Mouse (Mus musculus) stomach, postnatal 0 days (tissue): Measurements from ENCODE around the gene Por. TPM values are rescaled to one million over a fixed set of nuclear protein-coding genes. Genes with fewer than 3 reads are reported as not detected.

ENCODE experiments used
- ATAC-seq: fragments of 200-750 bp; cut with Nextera tagmentation; 2 replicates; pipeline ENCODE4 v1.8.0; 2017; ENCODE audit not compliant: low FRiP score, low TSS enrichment
- DNase-seq: peaks from one replicate; pipeline ENCODE4 v3.0.0-alpha.2; 2016; ENCODE audit warnings: low spot score
- H3K27ac ChIP-seq: fragments of 300-500 bp; sonication (generic); replicated peaks from 2 replicates; pipeline ENCODE4 v1.5.1; 2014; ENCODE audit warnings: mild to moderate bottlenecking, control low read depth
- H3K27me3 ChIP-seq: fragments of 300-500 bp; sonication (generic); 2 replicates; pipeline ENCODE4 v1.6.1; 2014; ENCODE audit warnings: low read length; ENCODE audit not compliant: control insufficient read depth, insufficient read depth
- H3K36me3 ChIP-seq: fragments of 300-500 bp; sonication (generic); 2 replicates; pipeline ENCODE4 v1.6.1; 2014; ENCODE audit warnings: low read length, mixed read lengths; ENCODE audit not compliant: control insufficient read depth, insufficient read depth
- H3K4me1 ChIP-seq: fragments of 300-500 bp; sonication (generic); replicated peaks from 2 replicates; pipeline ENCODE4 v1.6.1; 2014; ENCODE audit warnings: antibody characterized with exemption; ENCODE audit not compliant: control insufficient read depth, insufficient read depth
- H3K4me2 ChIP-seq: fragments of 300-500 bp; sonication (generic); replicated peaks from 2 replicates; pipeline ENCODE4 v1.6.1; 2014; ENCODE audit warnings: low read depth, mild to moderate bottlenecking, control low read depth, moderate library complexity
- H3K4me3 ChIP-seq: fragments of 300-500 bp; sonication (generic); 2 replicates; pipeline ENCODE4 v1.5.1; 2014; ENCODE audit warnings: low read depth, low read length, control low read depth
- H3K9ac ChIP-seq: fragments of 300-500 bp; sonication (generic); 2 replicates; pipeline ENCODE4 v1.6.1; 2014; ENCODE audit warnings: mild to moderate bottlenecking, low read length, control low read depth, mixed read lengths
- H3K9me3 ChIP-seq: fragments of 300-500 bp; sonication (generic); 2 replicates; pipeline ENCODE4 v1.6.1; 2016; ENCODE audit warnings: low read length; ENCODE audit not compliant: control insufficient read depth
- CTCF ChIP-seq: IDR thresholded peaks from 2 replicates; pipeline ENCODE4 v1.5.1; 2016; ENCODE audit warnings: antibody characterized with exemption, low read depth, mild to moderate bottlenecking, moderate library complexity
- EP300 ChIP-seq: optimal IDR thresholded peaks from 2 replicates; pipeline ENCODE3; 2016; ENCODE audit warnings: antibody characterized with exemption
- WGBS: fragments of 180-500 bp; shearing (Covaris S2); extraction: QIAGEN DNeasy Blood & Tissue Kit; methylation state at CpG from one replicate; pipeline ENCODE4 v1.1.7; 2014; 5-methylcytosine and 5-hydroxymethylcytosine counted together
- polyA plus RNA-seq: library from polyadenylated mRNA; unstranded; fragments of >200 nt; fragmentation: Nextera tagmentation; extraction: Ambion mirVana; gene quantifications from 2 replicates; pipeline ENCODE4 v1.2.1, GENCODE M21; 2015

The Por gene
- polyA plus RNA-seq, 1 experiment from 2014 or later = 177 TPM

DNA sequence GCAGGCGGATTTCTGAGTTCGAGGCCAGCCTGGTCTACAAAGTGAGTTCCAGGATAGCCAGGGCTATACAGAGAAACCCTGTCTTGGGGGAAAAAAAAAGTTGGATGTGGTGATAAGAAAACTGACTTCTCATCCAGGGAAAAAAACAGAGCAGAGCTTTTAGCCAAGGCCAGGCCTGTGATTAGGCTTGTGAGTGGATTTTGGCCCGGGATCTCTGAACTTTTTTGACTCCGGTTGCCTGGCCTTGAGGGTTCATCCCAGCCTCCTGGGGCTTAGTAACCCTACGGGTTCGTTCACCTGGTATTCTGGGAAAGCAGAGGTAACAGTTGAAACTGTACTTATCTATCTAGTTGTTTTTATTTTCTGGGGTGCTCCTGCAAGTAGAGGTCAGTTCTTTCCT lies 8.6 kb downstream of the Por start:
- Histone ChIP-seq H3K4me2 (no peak overlapping the region), H3K4me1 (no peaks in the 10 kb centered on the region), H3K27me3 (no peaks in the 10 kb centered on the region), H3K4me3 (no peak overlapping the region), H3K36me3 (no peaks in the 10 kb centered on the region), H3K27ac (no peak overlapping the region), H3K9ac (no peak overlapping the region), H3K9me3 (no peaks in the 10 kb centered on the region)
- DNase-seq = no peak
- 87% methylated on average over 6 of the region's 6 CpGs for WGBS
- no peak for TF ChIP-seq EP300
- no peak for TF ChIP-seq CTCF
- no peak for ATAC-seq

GRCm38 (mm10) chr5:135680967-135681545 lies 11.2 kb downstream of the Por start:
- Histone ChIP-seq H3K9me3 (no peaks in the 10 kb centered on the region), H3K9ac (no peak overlapping the region), H3K4me2 (no peak overlapping the region), H3K27ac (no peak overlapping the region; the same call in 1 of the 2 replicates), H3K36me3 (no peaks in the 10 kb centered on the region), H3K4me3 (no peak overlapping the region), H3K4me1 (no peaks in the 10 kb centered on the region), H3K27me3 (no peaks in the 10 kb centered on the region)
- DNase-seq = no peak
- TF ChIP-seq CTCF = no peak
- 72% methylated on average over 6 of the region's 6 CpGs for WGBS
- no peak for ATAC-seq

DNA sequence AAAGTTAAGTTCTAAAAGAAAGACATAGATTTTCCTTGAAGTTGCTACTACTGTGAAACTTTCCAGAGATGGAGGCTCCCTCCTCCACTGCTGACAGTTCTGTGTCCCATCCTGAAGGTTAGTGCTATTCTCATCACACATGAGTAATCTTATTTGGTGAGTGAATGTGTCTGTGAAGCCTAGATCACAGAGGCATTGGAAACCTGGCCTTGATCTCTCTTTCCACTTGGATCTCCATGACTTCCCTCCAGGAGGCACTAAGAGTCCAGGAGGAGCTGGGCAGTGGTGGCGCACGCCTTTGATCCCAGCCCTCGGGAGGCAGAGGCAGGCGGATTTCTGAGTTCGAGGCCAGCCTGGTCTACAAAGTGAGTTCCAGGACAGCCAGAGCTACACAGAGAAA lies 12.2 kb downstream of the Por start:
- 90% methylated on average over 5 of the region's 5 CpGs for WGBS
- Histone ChIP-seq H3K4me3 (no peak overlapping the region), H3K9me3 (no peaks in the 10 kb centered on the region), H3K9ac (no peak overlapping the region), H3K4me2 (no peak overlapping the region), H3K27ac (no peak overlapping the region), H3K4me1 (no peaks in the 10 kb centered on the region), H3K27me3 (no peaks in the 10 kb centered on the region), H3K36me3 (no peaks in the 10 kb centered on the region)
- ATAC-seq (no peak), DNase-seq (no peak)
- no peak for TF ChIP-seq CTCF
- TF ChIP-seq EP300 = no peak

- Histone ChIP-seq H3K4me1 (no peaks in the 10 kb centered on the region), H3K27ac (peak overlapping the region; percentile 71), H3K9me3 (no peaks in the 10 kb centered on the region), H3K9ac (no peak overlapping the region), H3K4me2 (no peak overlapping the region), H3K27me3 (no peaks in the 10 kb centered on the region), H3K4me3 (no peak overlapping the region), H3K36me3 (no peaks in the 10 kb centered on the region)
- no peak for TF ChIP-seq EP300
- no peak for TF ChIP-seq CTCF
- ATAC-seq (peak; percentile 41), DNase-seq (peak; percentile 55)
- 50% methylated on average over 12 of the region's 12 CpGs for WGBS
Observed at GRCm38 (mm10) chr5:135682942-135683570, 13.2 kb downstream of the Por start.

- ATAC-seq = no peak
- TF ChIP-seq CTCF (no peak), EP300 (no peak)
- H3K4me1 ChIP-seq = no peaks in the 10 kb centered on the region
- 75% methylated on average over 5 of the region's 5 CpGs for WGBS
- no peak overlapping the region for H3K9ac ChIP-seq
- no peaks in the 10 kb centered on the region for H3K27me3 ChIP-seq
- H3K4me3 ChIP-seq = peak overlapping the region; percentile 85; the same call in 1 of the 2 replicates
- no peak for DNase-seq
- H3K9me3 ChIP-seq = no peaks in the 10 kb centered on the region
- H3K27ac ChIP-seq = no peak overlapping the region
- H3K36me3 ChIP-seq = no peaks in the 10 kb centered on the region
- peak overlapping the region; percentile 96 for H3K4me2 ChIP-seq
Observed at GRCm38 (mm10) chr5:135690401-135690800, 20.6 kb downstream of the Por start.

DNA sequence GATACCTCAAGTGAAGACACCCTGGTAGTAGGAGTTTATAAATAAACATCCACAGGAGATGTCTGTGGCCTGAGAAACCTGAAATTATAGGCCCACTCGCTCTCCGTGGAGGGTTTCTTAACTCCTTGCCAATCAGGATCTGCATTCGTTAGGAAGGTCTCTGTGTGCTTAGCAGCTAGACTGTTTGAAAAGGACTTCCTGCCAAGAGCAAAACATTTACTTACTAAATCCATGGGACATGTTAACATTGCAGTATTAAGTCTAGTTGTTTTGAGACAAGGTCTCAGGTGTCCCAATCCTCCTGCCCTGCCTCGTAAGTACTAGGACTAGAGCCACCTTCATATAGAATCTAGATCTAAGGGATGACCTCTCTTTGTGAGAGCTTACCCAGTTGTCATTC lies 21.4 kb downstream of the Por start:
- no peak overlapping the region; the same call in 1 of the 2 replicates for H3K4me2 ChIP-seq

More for the DNA sequence above, 21.4 kb downstream of the Por start:
- H3K4me1 ChIP-seq = no peaks in the 10 kb centered on the region
- H3K36me3 ChIP-seq = no peaks in the 10 kb centered on the region
- 34% methylated on average over 4 of the region's 4 CpGs for WGBS
- H3K9ac ChIP-seq = no peak overlapping the region
- H3K4me3 ChIP-seq = no peak overlapping the region
- TF ChIP-seq EP300 (no peak), CTCF (no peak)
- H3K9me3 ChIP-seq = no peaks in the 10 kb centered on the region
- ATAC-seq (no peak), DNase-seq (no peak)
- H3K27ac ChIP-seq = peak overlapping the region; percentile 31; the same call in 1 of the 2 replicates
- H3K27me3 ChIP-seq = no peaks in the 10 kb centered on the region
